Mouse (Mus musculus): Measurements from ENCODE around the gene Atg9b. TPM values are rescaled to one million over a fixed set of nuclear protein-coding genes. Genes with fewer than 3 reads are reported as not detected.

Gene Atg9b
- polyA plus RNA-seq, 1 experiment: 10.6 TPM

DNA sequence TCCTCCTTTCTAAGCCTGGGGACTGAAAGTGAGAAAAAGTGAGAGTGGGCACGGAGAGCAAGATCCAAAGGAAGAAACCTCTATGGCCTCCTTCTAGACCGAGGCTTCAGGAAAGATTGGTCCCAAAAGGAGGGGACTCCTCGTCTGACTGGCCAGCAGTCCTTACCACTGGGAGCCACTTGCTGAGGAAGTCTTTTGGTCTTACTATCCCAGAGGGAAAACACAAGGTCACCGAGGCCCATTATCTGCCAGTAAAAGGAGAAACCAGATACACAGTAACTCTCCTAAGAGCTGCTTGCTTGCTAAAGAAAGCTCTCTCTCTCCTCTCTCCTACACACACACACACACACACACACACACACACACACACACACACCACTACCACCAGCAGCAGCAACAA is 38.6 kb downstream of the Atg9b start:
- Histone ChIP-seq H3K36me3 (ENCODE audit: control insufficient read depth, insufficient read depth, low read length, poor library complexity, severe bottlenecking) (no peaks in the 10 kb centered on the region), H3K9me3 (replicated peaks; ENCODE audit: control insufficient read depth, insufficient read depth, low read length, poor library complexity, severe bottlenecking) (no peaks in the 10 kb centered on the region), H3K27ac (ENCODE audit: insufficient read depth, low read length) (no peak overlapping the region), H3K4me3 (ENCODE audit: low read depth, low read length) (no peak overlapping the region), H3K9ac (ENCODE audit: low read depth, poor library complexity, severe bottlenecking) (no peak overlapping the region), H3K27me3 (ENCODE audit: control insufficient read depth, insufficient read depth, low read length, poor library complexity, severe bottlenecking) (no peaks in the 10 kb centered on the region), H3K4me1 (ENCODE audit: control insufficient read depth, insufficient read depth, low read length) (peaks cover 2% of the 10 kb centered on the region)
- no peak for TF ChIP-seq EP300 (IDR thresholded peaks at IDR 0.05; ENCODE audit: insufficient read depth, low read depth, low read length)
- TF ChIP-seq POLR2A (IDR thresholded peaks at IDR 0.05; ENCODE audit: insufficient read depth, low read length): no peak
- TF ChIP-seq CTCF (IDR thresholded peaks at IDR 0.05; ENCODE audit: low read depth, low read length): no peak

GRCm38 (mm10) chr5:24352251-24352859 is 39.6 kb downstream of the Atg9b start:
- TF ChIP-seq CTCF (IDR thresholded peaks at IDR 0.05; ENCODE audit: low read depth, low read length) (no peak), EP300 (IDR thresholded peaks at IDR 0.05; ENCODE audit: insufficient read depth, low read depth, low read length) (0 out of 2 replicates have a peak, but pooled peaks have one; percentile 3), POLR2A (IDR thresholded peaks at IDR 0.05; ENCODE audit: insufficient read depth, low read length) (no peak)
- no peaks in the 10 kb centered on the region for H3K36me3 ChIP-seq (ENCODE audit: control insufficient read depth, insufficient read depth, low read length, poor library complexity, severe bottlenecking)
- no peak overlapping the region for H3K27ac ChIP-seq (ENCODE audit: insufficient read depth, low read length)
- H3K4me1 ChIP-seq (ENCODE audit: control insufficient read depth, insufficient read depth, low read length): peaks cover 2% of the 10 kb centered on the region
- peak overlapping the region; percentile 0; the same call in 1 of the 2 replicates for H3K9ac ChIP-seq (ENCODE audit: low read depth, poor library complexity, severe bottlenecking)
- peak overlapping the region; percentile 60 for H3K4me3 ChIP-seq (ENCODE audit: low read depth, low read length)
- H3K9me3 ChIP-seq (replicated peaks; ENCODE audit: control insufficient read depth, insufficient read depth, low read length, poor library complexity, severe bottlenecking): no peaks in the 10 kb centered on the region
- H3K27me3 ChIP-seq (ENCODE audit: control insufficient read depth, insufficient read depth, low read length, poor library complexity, severe bottlenecking): no peaks in the 10 kb centered on the region

GRCm38 (mm10) chr5:24351701-24352171 is 40.2 kb downstream of the Atg9b start:
- peaks cover 2% of the 10 kb centered on the region for H3K4me1 ChIP-seq (ENCODE audit: control insufficient read depth, insufficient read depth, low read length)
- peak overlapping the region; percentile 83 for H3K9ac ChIP-seq (ENCODE audit: low read depth, poor library complexity, severe bottlenecking)
- TF ChIP-seq POLR2A (IDR thresholded peaks at IDR 0.05; ENCODE audit: insufficient read depth, low read length): no peak
- TF ChIP-seq EP300 (IDR thresholded peaks at IDR 0.05; ENCODE audit: insufficient read depth, low read depth, low read length): no peak
- TF ChIP-seq CTCF (IDR thresholded peaks at IDR 0.05; ENCODE audit: low read depth, low read length): no peak
- H3K4me3 ChIP-seq (ENCODE audit: low read depth, low read length): peak overlapping the region; percentile 60
- no peak overlapping the region for H3K27ac ChIP-seq (ENCODE audit: insufficient read depth, low read length)
- H3K36me3 ChIP-seq (ENCODE audit: control insufficient read depth, insufficient read depth, low read length, poor library complexity, severe bottlenecking): no peaks in the 10 kb centered on the region
- H3K9me3 ChIP-seq (replicated peaks; ENCODE audit: control insufficient read depth, insufficient read depth, low read length, poor library complexity, severe bottlenecking): no peaks in the 10 kb centered on the region
- H3K27me3 ChIP-seq (ENCODE audit: control insufficient read depth, insufficient read depth, low read length, poor library complexity, severe bottlenecking): no peaks in the 10 kb centered on the region

DNA sequence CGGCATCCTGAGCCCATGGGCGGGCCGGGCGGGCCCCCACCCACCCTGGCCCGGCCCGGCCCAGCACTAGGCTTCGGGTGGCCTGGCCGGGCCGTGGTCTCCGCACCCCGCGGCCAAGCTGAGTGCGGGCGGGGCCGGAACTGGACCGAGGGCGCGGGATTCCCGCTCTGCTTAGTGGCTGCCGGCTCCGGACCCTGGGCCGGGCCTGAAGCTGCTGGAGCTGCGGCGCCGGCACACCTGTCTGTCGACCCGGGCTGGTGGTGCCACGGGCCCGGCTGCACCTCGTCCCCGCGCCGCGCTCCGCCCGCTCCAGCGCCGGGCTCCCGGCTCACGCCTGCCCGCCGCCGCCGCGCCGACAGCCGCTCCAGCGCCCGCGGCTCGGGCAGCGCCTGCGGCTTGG is 40.7 kb downstream of the Atg9b start, which contains the start of gene Kcnh2:
Kcnh2 (minus strand) TSS at position 327 of the 400 bp plus-strand sequence.
- H3K27me3 ChIP-seq (ENCODE audit: control insufficient read depth, insufficient read depth, low read length, poor library complexity, severe bottlenecking): no peaks in the 10 kb centered on the region
- H3K27ac ChIP-seq (ENCODE audit: insufficient read depth, low read length): no peak within 1 kb of the TSS
- H3K9ac ChIP-seq (ENCODE audit: low read depth, poor library complexity, severe bottlenecking): peak within 1 kb of the TSS; percentile 83
- H3K36me3 ChIP-seq (ENCODE audit: control insufficient read depth, insufficient read depth, low read length, poor library complexity, severe bottlenecking): no peaks in the 10 kb centered on the region
- H3K9me3 ChIP-seq (replicated peaks; ENCODE audit: control insufficient read depth, insufficient read depth, low read length, poor library complexity, severe bottlenecking): no peaks in the 10 kb centered on the region
- TF ChIP-seq CTCF (IDR thresholded peaks at IDR 0.05; ENCODE audit: low read depth, low read length): no peak
- no peak for TF ChIP-seq EP300 (IDR thresholded peaks at IDR 0.05; ENCODE audit: insufficient read depth, low read depth, low read length)
- no peak for TF ChIP-seq POLR2A (IDR thresholded peaks at IDR 0.05; ENCODE audit: insufficient read depth, low read length)
- peak within 1 kb of the TSS; percentile 66 for H3K4me3 ChIP-seq (ENCODE audit: low read depth, low read length)
- peaks cover 2% of the 10 kb centered on the region for H3K4me1 ChIP-seq (ENCODE audit: control insufficient read depth, insufficient read depth, low read length)

DNA sequence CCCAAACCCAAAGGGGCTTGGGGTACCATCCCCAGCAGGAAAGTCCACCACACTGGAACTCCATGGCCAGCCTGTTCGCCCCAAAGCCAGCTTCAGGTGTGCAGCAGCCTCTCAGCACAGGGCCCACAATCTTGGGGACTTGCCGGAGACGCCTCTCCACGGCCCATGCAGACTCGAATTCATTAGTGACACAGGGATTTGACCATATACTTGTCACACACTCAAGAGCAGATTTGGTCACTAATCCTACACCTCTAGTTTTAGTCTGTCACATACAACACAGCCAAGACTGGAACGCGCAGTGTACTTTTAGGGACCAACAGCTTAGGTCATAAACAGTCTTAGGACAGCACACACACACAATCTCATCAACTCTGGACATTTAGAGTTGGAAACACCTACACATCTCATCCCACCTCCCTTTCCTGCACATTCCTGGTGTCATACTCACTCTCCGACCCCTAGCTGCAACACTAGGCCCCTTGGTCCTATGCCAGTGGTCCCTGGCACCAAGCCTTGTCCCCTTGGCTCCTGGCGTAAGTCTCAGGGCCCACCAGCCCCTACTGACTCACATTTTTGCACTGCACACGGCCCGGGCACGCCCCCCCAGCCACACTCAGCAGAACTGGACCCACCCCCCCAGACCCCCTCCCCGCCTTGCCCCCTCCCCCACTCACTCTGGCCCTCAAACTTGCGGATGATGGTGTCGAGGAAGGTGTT is 41.3 kb downstream of the Atg9b start:
- Histone ChIP-seq H3K4me3 (ENCODE audit: low read depth, low read length) (peak overlapping the region; percentile 66), H3K4me1 (ENCODE audit: control insufficient read depth, insufficient read depth, low read length) (peaks cover 2% of the 10 kb centered on the region), H3K9me3 (replicated peaks; ENCODE audit: control insufficient read depth, insufficient read depth, low read length, poor library complexity, severe bottlenecking) (no peaks in the 10 kb centered on the region), H3K36me3 (ENCODE audit: control insufficient read depth, insufficient read depth, low read length, poor library complexity, severe bottlenecking) (no peaks in the 10 kb centered on the region), H3K9ac (ENCODE audit: low read depth, poor library complexity, severe bottlenecking) (peak overlapping the region; percentile 83), H3K27ac (ENCODE audit: insufficient read depth, low read length) (no peak overlapping the region), H3K27me3 (ENCODE audit: control insufficient read depth, insufficient read depth, low read length, poor library complexity, severe bottlenecking) (no peaks in the 10 kb centered on the region)
- TF ChIP-seq POLR2A (IDR thresholded peaks at IDR 0.05; ENCODE audit: insufficient read depth, low read length): no peak
- no peak for TF ChIP-seq EP300 (IDR thresholded peaks at IDR 0.05; ENCODE audit: insufficient read depth, low read depth, low read length)
- TF ChIP-seq CTCF (IDR thresholded peaks at IDR 0.05; ENCODE audit: low read depth, low read length): no peak

GRCm38 (mm10) chr5:24350073-24350472 is 41.9 kb downstream of the Atg9b start:
- no peak overlapping the region for H3K4me3 ChIP-seq (ENCODE audit: low read depth, low read length)
- peaks cover 2% of the 10 kb centered on the region for H3K4me1 ChIP-seq (ENCODE audit: control insufficient read depth, insufficient read depth, low read length)
- no peaks in the 10 kb centered on the region for H3K36me3 ChIP-seq (ENCODE audit: control insufficient read depth, insufficient read depth, low read length, poor library complexity, severe bottlenecking)
- no peak overlapping the region for H3K9ac ChIP-seq (ENCODE audit: low read depth, poor library complexity, severe bottlenecking)
- no peaks in the 10 kb centered on the region for H3K27me3 ChIP-seq (ENCODE audit: control insufficient read depth, insufficient read depth, low read length, poor library complexity, severe bottlenecking)
- no peak overlapping the region for H3K27ac ChIP-seq (ENCODE audit: insufficient read depth, low read length)
- no peaks in the 10 kb centered on the region for H3K9me3 ChIP-seq (replicated peaks; ENCODE audit: control insufficient read depth, insufficient read depth, low read length, poor library complexity, severe bottlenecking)
- TF ChIP-seq EP300 (IDR thresholded peaks at IDR 0.05; ENCODE audit: insufficient read depth, low read depth, low read length) (no peak), CTCF (IDR thresholded peaks at IDR 0.05; ENCODE audit: low read depth, low read length) (no peak), POLR2A (IDR thresholded peaks at IDR 0.05; ENCODE audit: insufficient read depth, low read length) (no peak)
